Mouse (Mus musculus) heart, adult 8-10 months (tissue): ENCODE measurements around the gene Fubp1. TPM values are rescaled to one million over a fixed set of nuclear protein-coding genes. Genes with fewer than 3 reads are reported as not detected.

ENCODE experiments used
- DNase-seq: peaks from one replicate; pipeline ENCODE4 v3.0.0; 2022; ENCODE audit warnings: low spot score
- total RNA-seq, 4 experiments: library from RNA; stranded (reverse); gene quantifications; 2 replicates each; pipeline ENCODE4 v1.2.4; 2022

Gene Fubp1
- 10 to 100 TPM; 44.3 to 55.0 (median 52.5) TPM for total RNA-seq

- DNase-seq: peak; percentile 100
Measured at GRCm38 (mm10) chr3:152209967-152210634, at the start of gene Fubp1, which contains the start of gene Dnajb4. Gene Fubp1, plus strand, starts transcription at chr3:152210422. Gene Dnajb4, minus strand, starts transcription at chr3:152210302.

- DNase-seq: no peak
Measured at GRCm38 (mm10) chr3:152160607-152161006, 49.6 kb upstream of the Fubp1 start.

- DNase-seq: no peak
Measured at GRCm38 (mm10) chr3:152163320-152163719, 46.9 kb upstream of the Fubp1 start.

- no peak for DNase-seq
Measured at GRCm38 (mm10) chr3:152165014-152165350, 45.2 kb upstream of the Fubp1 start.

- peak; percentile 72 for DNase-seq
Measured at GRCm38 (mm10) chr3:152165351-152166098, 44.7 kb upstream of the Fubp1 start.

- no peak for DNase-seq
Measured at GRCm38 (mm10) chr3:152166099-152166423, 44.2 kb upstream of the Fubp1 start, which contains the start of gene Gipc2. Gene Gipc2, minus strand, starts transcription at chr3:152166230.

- no peak for DNase-seq
Measured at GRCm38 (mm10) chr3:152166699-152167451, 43.3 kb upstream of the Fubp1 start.

- no peak for DNase-seq
Measured at GRCm38 (mm10) chr3:152168007-152168406, 42.2 kb upstream of the Fubp1 start.

- no peak for DNase-seq
Measured at GRCm38 (mm10) chr3:152170407-152170806, 39.8 kb upstream of the Fubp1 start.

GRCm38 (mm10) chr3:152171236-152171635 is 39.0 kb upstream of the Fubp1 start:
- no peak for DNase-seq

- DNase-seq: no peak
Measured at GRCm38 (mm10) chr3:152171862-152172261, 38.4 kb upstream of the Fubp1 start.

GRCm38 (mm10) chr3:152172322-152172935 is 37.8 kb upstream of the Fubp1 start:
- DNase-seq: no peak

- DNase-seq: no peak
Measured at GRCm38 (mm10) chr3:152178816-152179215, 31.4 kb upstream of the Fubp1 start.

GRCm38 (mm10) chr3:152179285-152179684 is 30.9 kb upstream of the Fubp1 start:
- DNase-seq: no peak

- no peak for DNase-seq
Measured at GRCm38 (mm10) chr3:152180624-152181023, 29.6 kb upstream of the Fubp1 start.

- DNase-seq: no peak
Measured at GRCm38 (mm10) chr3:152183522-152183921, 26.7 kb upstream of the Fubp1 start.

- no peak for DNase-seq
Measured at GRCm38 (mm10) chr3:152186106-152186505, 24.1 kb upstream of the Fubp1 start.

GRCm38 (mm10) chr3:152189306-152189705 is 20.9 kb upstream of the Fubp1 start:
- DNase-seq: peak; percentile 28

- no peak for DNase-seq
Measured at GRCm38 (mm10) chr3:152190679-152191477, 19.3 kb upstream of the Fubp1 start.

- DNase-seq: peak; percentile 57
Measured at GRCm38 (mm10) chr3:152191791-152192237, 18.4 kb upstream of the Fubp1 start.
